Mouse (Mus musculus): ENCODE results near the gene Gm28230.

Gm28230 gene

DNA sequence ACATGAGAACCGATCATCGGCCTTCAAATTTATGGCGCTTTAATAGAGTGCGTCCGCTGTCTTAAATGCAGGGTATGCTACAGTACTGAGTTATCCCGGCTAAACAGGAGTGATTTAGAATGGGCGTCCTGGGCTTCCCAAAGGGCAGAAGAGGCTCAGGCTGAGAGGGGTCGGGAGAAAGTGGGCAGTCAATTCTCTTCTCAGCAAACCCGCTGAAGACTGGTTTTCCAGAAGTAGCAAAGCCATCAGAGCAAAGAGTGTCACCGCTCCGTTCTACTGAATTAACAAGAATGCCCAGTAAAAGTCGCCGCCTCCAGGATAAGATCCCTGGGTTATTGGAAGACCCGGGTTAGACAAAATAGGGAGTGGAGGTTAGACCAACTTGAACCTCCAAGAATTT lies 13.3 kb downstream of the Gm28230 start:
- no peak for DNase-seq (ENCODE audit: low spot score)

DNA sequence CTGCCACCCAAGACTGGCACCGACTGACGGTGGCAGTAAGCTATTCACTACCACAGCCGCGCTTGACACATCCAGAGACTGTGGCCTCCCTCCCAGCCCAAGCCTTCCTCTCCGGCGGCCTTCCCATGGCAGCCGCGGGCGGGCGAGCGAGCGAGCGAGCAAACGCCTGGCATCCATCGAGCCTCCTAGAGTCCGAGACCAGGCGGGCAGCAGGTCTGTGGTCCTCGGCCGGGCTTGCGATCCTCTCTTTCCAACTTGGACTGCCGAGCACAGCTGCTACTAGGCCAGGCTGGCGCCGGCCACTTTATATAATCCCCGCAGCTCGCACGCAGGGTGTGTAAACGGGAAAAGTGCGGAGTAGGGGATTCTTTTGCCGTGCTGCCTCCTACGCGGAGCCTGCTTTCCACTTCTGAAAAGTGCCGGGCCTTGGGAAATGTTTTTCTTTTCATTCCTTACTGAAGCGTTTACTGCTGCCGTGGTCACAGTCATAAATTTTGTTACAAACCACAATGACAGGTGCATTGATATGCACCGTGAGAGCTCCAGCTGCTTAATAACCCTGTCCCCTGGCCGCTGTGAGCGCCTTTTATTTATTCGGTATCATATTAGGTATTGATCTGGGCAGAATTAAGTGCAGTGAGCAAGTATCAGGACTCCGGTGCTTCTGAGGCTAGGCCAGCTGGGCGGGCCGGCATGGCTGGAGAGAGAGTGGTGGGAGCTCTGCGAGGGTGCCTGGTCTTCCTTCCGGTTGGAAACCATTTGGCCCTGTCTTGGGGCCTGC lies 14.0 kb downstream of the Gm28230 start:
- DNase-seq (ENCODE audit: low spot score) = no peak

DNA sequence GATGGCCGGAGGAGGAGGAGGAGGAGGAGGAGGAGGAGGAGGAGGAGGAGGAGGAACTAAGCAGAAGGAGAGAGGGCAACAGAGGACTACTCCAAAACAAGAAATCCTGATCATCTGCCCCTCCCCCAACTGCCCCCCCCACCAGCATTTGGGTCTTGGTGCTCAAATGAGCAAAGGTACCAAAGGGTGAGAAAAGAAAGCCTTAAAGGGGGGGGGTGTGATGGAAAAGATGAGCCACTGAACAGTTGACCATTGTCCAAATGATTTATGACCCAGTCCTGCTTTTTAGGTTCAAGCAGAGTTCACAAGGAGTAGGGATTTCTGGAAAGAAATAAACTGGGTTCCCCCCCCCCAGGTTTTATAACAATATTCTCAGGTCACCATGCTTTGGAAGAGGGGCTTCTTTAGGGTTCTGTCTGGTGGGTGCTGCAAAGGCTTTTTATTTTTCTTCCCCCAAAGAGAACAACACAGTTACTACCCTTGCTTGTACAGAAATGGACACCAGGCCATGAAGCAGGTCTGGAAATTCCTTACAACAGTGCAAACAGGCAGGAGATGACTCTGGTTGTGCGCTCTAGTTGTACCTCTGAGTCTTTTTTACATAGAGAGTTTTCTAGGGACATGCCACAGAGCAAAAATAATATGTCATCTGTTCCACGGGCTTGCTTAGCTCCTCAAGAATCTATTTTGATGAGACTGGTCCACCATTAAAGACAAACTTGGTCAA lies 14.9 kb downstream of the Gm28230 start:
- DNase-seq (ENCODE audit: low spot score) = no peak

DNA sequence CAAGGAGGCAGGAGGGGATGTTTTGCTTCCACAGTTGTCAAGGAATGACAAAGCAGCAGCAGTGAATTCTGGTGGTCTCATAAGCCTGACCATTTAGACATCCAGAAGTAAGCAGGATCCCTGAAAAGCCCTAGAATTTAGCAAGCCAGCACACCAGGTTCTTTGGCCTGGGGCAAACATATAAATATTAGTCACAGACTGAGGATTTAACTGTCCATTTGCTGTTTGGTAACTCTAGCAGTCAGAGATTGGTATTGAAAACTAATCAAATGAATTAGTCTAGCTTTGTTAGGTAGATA lies 15.4 kb downstream of the Gm28230 start:
- no peak for DNase-seq (ENCODE audit: low spot score)

DNA sequence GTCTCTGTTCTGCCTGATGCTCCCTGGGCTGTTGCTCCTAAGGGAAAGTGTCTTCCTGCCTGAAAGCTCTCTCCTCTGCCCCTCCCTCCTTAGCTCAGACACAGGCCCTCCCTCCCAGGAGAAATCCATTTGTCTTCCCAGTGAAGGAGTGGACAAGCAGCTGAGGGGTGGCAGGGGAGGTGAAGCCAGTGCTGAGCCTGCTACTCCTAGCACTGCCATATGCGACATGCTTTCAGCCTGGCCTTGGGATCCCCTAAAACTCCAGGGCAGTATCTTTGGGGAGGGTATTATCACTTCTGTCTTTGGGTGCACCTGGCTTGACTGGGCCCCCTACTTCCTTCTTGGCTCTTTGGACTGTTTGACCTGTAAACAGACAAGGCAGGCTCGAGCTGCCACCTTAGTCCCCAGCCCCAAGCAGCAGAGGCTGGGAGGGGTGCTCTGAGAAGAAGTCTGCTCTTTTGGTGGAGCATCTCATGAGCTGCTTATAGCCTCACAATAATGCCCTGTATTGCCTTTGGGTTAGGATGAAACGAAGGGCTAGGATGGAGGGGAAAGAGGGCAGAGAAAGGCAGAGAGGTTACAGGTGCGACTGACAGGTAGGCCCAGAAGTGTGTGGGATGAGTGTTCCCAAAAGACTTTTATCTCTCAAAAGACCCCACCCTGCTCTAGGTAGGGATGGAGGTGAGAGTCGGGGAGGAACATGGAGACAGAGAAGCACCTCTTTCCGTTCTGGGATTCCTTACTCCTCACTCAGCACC lies 19.2 kb downstream of the Gm28230 start:
- no peak for DNase-seq (ENCODE audit: low spot score)

DNA sequence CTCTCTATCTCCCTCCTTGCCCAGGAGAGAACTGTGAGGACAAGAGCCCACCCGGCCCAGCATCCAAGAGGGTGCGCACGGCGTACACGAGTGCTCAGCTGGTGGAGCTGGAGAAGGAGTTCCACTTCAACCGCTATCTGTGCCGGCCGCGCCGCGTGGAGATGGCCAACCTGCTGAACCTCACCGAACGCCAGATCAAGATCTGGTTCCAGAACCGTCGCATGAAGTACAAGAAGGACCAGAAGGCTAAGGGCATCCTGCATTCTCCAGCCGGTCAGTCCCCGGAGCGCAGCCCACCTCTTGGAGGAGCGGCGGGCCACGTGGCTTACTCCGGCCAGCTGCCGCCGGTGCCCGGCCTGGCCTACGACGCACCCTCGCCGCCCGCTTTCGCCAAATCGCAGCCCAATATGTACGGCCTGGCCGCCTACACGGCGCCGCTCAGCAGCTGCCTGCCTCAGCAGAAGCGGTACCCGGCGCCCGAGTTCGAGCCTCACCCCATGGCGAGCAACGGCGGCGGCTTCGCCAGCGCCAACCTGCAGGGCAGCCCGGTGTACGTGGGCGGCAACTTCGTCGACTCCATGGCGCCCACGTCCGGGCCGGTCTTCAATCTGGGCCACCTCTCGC lies 19.9 kb downstream of the Gm28230 start:
- DNase-seq (ENCODE audit: low spot score) = no peak

DNA sequence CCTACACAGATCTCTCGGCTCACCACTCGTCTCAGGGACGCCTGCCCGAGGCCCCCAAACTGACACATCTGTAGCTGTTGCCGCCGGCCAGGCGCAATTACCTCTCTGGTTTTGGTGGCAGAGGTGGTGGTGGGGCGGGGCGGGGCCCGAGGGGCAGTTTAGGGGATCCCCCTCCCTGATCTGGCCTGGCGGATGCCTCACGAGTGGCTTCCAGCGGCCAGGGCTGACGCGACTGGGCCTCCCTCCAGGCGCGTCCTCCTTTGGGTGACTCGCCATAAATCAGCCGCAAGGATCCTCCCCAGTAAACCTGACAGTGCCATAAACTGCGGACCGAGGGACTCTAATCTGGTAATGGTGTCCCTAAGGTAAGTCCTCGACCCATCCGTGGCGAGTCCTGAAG lies 20.5 kb downstream of the Gm28230 start:
- no peak for DNase-seq (ENCODE audit: low spot score)

DNA sequence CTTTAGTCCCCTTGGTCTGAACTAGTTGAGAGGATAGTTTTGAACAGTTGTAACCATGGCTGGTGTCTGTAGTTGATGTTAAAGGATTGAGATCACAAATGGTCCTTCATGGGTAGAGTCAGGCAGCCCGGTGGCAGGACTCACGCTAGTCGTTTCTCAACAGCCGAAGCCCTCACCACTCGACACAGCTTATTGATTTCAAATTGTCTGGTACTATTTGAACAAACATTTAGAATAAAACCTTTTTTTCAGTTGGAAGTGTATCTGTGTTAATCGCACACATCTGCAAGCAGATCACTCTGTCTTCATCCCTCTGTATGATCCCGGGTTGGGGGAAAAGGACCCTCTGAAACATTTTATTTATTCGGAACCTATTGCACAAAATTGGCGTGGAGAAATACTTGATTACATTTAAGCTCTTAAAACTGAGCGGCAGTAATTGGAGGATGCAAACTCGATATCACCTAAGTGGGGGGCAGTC lies 21.2 kb downstream of the Gm28230 start:
- no peak for DNase-seq (ENCODE audit: low spot score)

DNA sequence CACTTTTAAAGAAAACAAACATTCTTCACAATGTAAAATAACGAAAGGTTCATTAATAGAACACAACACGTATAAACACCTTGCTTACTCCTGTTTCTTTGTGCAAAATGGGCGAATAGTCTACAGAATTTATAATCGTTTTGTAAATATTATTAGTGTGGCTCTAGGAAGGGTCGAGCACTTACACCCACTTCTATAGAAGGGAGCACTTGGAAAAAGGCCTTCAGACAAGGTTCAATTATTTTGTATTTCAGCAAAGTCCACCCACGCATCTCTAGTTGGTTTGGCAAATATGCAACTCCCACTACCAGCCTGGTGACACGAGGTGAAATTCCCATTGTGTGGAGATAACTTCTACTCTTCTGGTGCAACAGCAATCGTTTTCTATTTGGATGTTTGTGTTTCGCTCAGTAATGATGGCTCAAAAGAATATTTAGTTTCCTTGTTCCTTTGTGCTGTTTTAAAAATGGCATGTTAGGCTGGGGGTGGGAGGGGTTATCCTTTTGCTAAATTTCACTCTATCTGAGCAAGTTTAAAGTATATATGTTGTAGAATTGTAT lies 22.0 kb downstream of the Gm28230 start:
- no peak for DNase-seq (ENCODE audit: low spot score)

DNA sequence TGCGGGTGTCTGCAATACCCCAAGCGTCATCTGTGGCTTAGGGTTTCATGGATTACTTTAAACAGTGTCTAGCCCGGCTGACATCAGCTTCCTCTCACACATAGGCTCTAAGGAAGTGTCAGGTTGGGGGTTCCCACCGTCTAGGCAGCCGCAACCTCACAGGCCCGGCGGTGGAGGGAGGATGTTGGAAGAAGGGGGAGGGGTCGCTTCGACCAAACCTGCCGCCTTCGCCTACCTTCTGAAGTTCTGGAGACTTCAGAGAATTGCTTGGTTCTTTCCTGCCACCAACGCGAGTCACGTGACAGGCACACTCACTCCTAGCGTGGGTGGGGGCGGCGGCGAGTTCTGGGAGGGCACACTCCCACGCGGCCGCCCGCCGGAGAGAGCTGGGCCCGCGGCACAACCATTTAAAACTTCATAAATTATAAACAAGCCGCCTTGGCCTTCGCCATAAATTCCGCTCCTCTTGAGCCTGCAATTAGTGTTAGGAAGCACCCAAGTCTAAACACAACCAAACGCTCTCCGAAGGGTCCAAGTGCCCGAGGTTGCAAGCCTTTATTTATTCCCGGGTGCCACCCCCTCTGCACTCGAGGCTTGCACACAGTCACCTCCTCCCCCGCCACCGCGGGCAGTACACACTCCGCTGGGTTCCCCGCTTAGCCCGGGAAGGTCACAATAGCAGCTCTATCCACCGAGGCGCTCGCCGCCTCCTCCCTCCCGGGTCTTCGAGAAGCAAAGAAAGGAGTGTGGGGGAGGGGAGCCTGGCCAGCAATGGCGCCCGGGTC lies 23.0 kb downstream of the Gm28230 start:
- no peak for DNase-seq (ENCODE audit: low spot score)

DNA sequence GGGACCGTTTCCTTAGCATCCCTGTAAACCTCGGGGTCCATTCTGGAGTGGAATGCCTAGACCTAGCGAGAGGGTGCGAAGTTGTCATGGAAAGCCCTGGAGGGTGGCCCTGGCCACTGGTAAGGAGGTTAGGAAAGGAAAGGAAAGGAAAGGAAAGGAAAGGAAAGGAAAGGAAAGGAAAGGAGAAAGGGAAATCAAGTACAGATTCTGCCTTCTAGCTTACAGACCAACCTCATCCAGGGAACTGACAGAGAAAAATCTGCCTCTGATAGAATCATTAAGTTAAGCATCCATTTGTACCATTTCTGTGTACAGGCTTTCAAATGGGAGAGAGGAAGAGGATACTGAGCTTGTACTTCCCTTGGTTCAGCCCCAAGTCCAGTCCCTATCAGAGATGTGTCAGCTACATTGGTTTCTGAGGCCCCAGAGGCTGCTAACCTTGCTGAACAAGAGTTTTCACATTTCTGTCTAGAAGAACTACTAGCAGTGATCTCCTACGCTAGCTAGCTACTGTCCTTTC lies 24.3 kb downstream of the Gm28230 start:
- no peak for DNase-seq (ENCODE audit: low spot score)

DNA sequence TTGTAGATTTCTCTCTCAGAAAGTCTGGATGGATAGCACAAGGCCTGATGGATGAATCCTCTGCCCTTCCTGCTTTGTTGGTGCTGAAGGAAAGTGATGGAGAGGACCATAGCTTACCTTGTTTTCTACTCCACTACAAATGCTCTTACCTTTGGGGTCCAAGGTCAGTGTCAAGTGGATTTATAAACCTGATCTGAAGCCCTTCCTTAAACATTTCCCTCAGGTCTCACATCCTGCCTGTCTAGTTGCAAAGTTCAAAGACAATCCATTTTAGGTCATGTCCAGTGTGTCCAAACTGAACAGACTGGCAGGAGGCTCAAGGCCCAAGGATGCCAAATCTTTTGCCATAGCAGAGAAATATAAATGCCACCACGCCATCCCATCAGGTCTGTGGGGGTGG lies 25.3 kb downstream of the Gm28230 start:
- DNase-seq (ENCODE audit: low spot score) = no peak

DNA sequence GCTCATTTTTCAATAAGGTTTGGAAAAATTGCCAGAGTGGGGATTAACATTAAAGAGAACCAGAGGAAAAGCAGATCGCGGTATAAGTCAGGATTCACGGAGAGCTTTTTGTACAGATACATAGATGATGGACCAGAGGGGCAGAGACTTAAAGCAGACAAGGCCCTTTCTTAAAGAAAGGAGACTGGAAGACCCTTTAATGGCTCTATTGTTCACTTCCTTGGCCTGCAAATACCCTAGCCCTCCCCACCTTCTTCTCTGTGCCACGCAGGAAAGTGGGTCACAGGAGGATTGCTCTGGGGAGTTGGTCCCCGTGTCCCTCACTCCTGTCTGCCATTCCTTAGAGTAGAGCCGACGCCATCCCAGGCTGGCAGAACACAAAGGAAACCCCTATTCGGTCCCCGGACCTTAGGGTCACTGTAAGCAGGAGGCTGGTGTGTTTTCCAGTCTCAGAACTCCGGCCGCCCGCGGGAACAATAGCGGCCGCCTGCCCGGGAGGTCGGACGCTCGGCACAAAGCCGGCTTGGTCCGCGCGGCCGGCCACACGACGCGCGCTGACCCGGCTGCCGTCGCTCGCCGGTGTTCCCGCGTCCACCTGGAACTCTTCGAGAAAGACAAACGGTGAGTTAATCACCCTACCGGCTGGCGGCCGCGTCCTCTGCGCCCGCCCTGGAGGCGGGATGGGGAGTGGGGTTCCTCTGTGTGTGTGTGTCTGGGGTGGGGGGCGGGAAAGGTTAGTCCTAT lies 26.1 kb downstream of the Gm28230 start:
- no peak for DNase-seq (ENCODE audit: low spot score)

DNA sequence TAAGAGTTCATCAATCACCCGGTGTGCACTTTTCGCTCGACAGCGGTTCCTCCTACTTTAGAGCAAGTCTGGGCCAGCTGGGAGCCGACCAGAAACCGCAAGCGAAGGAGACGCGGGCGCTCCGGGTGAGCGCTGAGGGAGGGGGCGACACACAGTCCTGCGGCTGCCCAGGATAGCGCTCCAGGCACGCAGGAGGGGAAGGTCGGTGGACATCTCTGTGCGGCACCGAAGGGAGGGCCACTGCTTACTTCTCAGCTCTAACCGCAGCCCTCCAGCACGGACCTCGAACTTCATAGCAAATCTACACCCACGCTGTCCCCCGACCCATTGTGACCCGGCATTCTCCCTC lies 26.6 kb downstream of the Gm28230 start:
- DNase-seq (ENCODE audit: low spot score) = no peak

DNA sequence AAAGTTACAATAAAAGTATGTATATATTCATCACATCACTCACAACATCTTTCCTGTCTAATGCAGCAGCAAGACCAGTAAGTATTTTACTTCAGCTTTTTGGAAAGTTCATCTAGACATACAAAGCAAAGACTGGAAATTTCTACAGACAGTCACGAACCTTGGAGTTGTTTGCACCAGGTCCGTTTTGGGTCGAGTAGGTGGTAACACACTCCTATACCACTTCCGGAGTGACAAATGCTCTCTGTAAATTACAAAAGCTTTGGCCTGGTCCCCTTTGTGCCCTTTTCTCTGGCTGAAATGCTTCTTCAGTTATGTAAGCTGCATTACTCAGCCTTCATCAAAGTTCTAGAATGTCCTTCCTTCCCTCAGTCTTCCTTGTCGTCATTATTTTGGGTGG lies 27.2 kb downstream of the Gm28230 start:
- no peak for DNase-seq (ENCODE audit: low spot score)

DNA sequence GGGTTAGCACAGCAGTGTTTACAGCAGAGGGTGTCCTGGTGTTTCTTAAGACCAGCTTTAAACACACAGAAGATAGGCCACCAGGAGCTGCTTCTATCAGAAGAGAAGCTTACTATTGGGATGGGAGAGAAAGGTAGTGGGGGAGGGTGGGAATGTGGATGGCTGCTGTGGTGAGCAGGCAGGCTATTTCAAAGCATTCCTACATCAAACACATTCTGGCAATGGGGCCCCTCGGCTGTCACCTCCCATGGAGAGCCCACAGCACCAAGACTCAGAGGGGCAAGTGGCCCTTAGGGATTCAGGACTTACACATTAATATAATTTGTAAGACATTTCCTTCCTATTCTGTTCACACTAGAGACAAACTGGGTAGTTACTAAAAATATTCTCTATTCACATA lies 33.6 kb downstream of the Gm28230 start:
- DNase-seq (ENCODE audit: low spot score) = no peak

DNA sequence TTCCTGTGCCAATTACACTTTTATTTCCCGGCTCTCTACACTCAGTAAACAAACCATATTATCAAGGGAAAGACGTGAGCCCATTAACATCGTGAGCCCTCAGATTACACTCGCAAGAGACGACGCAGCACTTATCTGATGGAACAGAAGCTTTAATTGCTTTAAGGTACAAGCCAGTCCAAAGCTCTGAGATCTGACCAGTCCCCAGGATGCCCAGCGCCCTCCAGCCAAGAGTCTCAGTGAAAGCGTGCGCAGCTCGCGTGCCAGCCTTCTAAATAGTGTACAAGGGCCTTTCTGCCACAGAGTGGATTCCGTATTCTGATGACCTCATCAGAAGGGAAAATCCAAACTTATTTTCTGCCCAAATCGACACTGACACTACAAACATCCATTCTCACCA lies 35.4 kb downstream of the Gm28230 start:
- DNase-seq (ENCODE audit: low spot score) = no peak

DNA sequence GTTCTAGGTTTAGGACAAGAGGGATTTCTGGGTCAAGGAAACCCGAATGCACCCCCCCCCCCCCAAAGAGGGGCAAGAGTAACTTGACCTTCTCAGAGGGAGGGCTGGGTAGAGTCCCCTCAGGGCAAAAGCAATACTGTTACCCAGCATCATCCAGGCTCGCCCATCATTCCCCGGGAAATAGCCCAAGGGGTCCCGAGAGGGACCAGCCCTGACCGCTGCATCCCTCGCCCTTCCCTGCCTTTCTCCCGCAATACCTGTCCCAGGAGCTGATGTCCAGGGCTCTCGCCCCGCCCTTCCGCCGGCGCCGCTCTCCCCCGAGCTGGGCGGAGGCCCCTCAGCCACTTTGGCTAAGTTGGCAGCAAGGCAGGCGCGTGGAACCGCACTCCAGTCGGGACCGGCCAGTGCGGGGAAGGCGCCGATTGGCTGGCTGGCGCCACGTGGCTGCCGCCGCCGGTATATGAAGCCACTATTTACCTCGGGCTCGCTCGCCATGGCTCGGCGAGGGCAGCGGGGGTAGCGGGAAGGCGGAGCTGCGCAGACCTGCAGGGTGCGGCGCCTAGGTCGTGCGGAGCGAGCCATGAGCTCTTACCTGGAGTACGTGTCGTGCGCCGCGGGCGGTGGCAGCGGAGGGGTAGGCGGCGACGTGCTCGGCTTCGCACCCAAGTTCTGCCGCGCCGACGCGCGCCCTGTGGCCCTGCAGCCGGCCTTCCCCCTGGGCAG lies 36.2 kb downstream of the Gm28230 start, which contains the start of gene Hoxd1:
Gene Hoxd1, plus strand, starts transcription at position 459 of the 723 bp plus-strand sequence.
- DNase-seq (ENCODE audit: low spot score) = no peak

DNA sequence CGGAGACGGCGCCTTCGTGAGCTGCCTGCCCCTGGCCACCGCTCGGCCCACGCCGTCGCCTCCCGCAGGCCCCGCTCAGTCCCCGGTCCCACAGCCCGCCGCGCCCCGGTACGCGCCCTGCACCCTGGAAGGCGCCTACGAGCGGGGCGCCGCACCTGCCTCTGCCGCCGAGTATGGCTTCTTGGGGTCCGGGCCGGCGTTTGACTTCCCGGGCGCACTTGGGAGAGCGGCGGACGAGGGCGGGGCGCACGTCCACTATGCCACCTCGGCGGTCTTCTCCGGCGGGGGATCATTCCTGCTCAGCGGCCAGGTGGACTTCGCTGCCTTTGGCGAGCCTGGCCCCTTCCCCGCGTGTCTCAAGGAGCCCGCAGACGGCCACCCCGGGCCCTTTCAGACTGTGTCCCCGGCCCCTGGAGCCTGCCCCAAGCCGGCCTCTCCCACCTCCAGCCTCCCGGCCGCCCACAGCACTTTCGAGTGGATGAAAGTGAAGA lies 36.8 kb downstream of the Gm28230 start:
- no peak for DNase-seq (ENCODE audit: low spot score)

DNA sequence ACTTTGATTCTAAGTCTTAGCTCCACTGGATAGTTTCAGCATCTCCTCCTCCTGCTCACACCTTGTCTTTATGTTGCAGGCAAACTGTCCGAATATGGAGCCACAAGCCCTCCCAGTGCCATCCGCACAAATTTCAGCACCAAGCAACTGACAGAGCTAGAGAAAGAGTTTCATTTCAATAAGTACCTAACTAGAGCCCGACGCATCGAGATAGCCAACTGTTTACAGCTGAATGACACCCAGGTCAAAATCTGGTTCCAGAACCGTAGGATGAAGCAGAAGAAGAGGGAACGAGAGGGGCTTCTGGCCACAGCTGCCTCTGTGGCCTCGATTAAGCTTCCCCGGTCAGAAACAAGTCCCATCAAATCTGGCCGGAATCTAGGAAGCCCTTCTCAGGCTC lies 37.4 kb downstream of the Gm28230 start:
- DNase-seq (ENCODE audit: low spot score) = no peak
